Mouse (Mus musculus): Measurements from ENCODE around the gene Tap2. TPM values are rescaled to one million over a fixed set of nuclear protein-coding genes. Genes with fewer than 3 reads are reported as not detected.
"Not testable (repeated sequence)": the region's sequence is repeated elsewhere in the genome, so short reads cannot be mapped to it uniquely, and the experiment has no call there.

Tap2 gene
- total RNA-seq, 2 experiments from 2014 or later: 17.1 to 54.6 TPM

- ATAC-seq (replicated peaks; ENCODE audit: poor library complexity): no peak
Measured at GRCm38 (mm10) chr17:34211746-34212365, 8.5 kb downstream of the Tap2 start.

- no peak for ATAC-seq (replicated peaks; ENCODE audit: poor library complexity)
Measured at GRCm38 (mm10) chr17:34213936-34214335, 10.6 kb downstream of the Tap2 start.

- no peak for ATAC-seq (replicated peaks; ENCODE audit: poor library complexity)
Measured at GRCm38 (mm10) chr17:34215176-34215575, 11.8 kb downstream of the Tap2 start.

- ATAC-seq (replicated peaks; ENCODE audit: poor library complexity): peak; percentile 52
Measured at GRCm38 (mm10) chr17:34217216-34217928, 14.0 kb downstream of the Tap2 start.

- ATAC-seq (replicated peaks; ENCODE audit: poor library complexity): no peak
Measured at GRCm38 (mm10) chr17:34217986-34218385, 14.7 kb downstream of the Tap2 start.

- ATAC-seq (replicated peaks; ENCODE audit: poor library complexity): peak; percentile 39; the same call in 1 of the 2 replicates
Measured at GRCm38 (mm10) chr17:34218675-34219074, 15.3 kb downstream of the Tap2 start.

- peak; percentile 46; the same call in 1 of the 2 replicates for ATAC-seq (replicated peaks; ENCODE audit: poor library complexity)
Measured at GRCm38 (mm10) chr17:34219096-34219495, 15.8 kb downstream of the Tap2 start.

GRCm38 (mm10) chr17:34219801-34220200, 16.5 kb downstream of the Tap2 start:
- not testable (repeated sequence) for ATAC-seq (replicated peaks; ENCODE audit: poor library complexity)

GRCm38 (mm10) chr17:34220401-34220800, 17.1 kb downstream of the Tap2 start:
- ATAC-seq (replicated peaks; ENCODE audit: poor library complexity): not testable (repeated sequence)

- ATAC-seq (replicated peaks; ENCODE audit: poor library complexity): no peak
Measured at GRCm38 (mm10) chr17:34224816-34225215, 21.5 kb downstream of the Tap2 start.

- no peak for ATAC-seq (replicated peaks; ENCODE audit: poor library complexity)
Measured at GRCm38 (mm10) chr17:34225426-34225825, 22.1 kb downstream of the Tap2 start.

- not testable (repeated sequence) for ATAC-seq (replicated peaks; ENCODE audit: poor library complexity)
Measured at GRCm38 (mm10) chr17:34225911-34226310, 22.6 kb downstream of the Tap2 start.

- not testable (repeated sequence) for ATAC-seq (replicated peaks; ENCODE audit: poor library complexity)
Measured at GRCm38 (mm10) chr17:34230971-34231370, 27.6 kb downstream of the Tap2 start.

GRCm38 (mm10) chr17:34232021-34232420, 28.7 kb downstream of the Tap2 start:
- not testable (repeated sequence) for ATAC-seq (replicated peaks; ENCODE audit: poor library complexity)

GRCm38 (mm10) chr17:34234926-34235325, 31.6 kb downstream of the Tap2 start:
- peak; percentile 97 for ATAC-seq (replicated peaks; ENCODE audit: poor library complexity)

- no peak for ATAC-seq (replicated peaks; ENCODE audit: poor library complexity)
Measured at GRCm38 (mm10) chr17:34236691-34237090, 33.4 kb downstream of the Tap2 start.

- no peak for ATAC-seq (replicated peaks; ENCODE audit: poor library complexity)
Measured at GRCm38 (mm10) chr17:34237741-34238140, 34.4 kb downstream of the Tap2 start.

- peak; percentile 56; the same call in 1 of the 2 replicates for ATAC-seq (replicated peaks; ENCODE audit: poor library complexity)
Measured at GRCm38 (mm10) chr17:34238706-34239105, 35.4 kb downstream of the Tap2 start, which contains the start of gene H2-Ob. TSS of gene H2-Ob (plus strand) at chr17:34238903.

GRCm38 (mm10) chr17:34239601-34240041, 36.3 kb downstream of the Tap2 start:
- peak; percentile 40 for ATAC-seq (replicated peaks; ENCODE audit: poor library complexity)

- no peak for ATAC-seq (replicated peaks; ENCODE audit: poor library complexity)
Measured at GRCm38 (mm10) chr17:34240366-34240765, 37.0 kb downstream of the Tap2 start.

GRCm38 (mm10) chr17:34240916-34241315, 37.6 kb downstream of the Tap2 start:
- ATAC-seq (replicated peaks; ENCODE audit: poor library complexity): no peak

- ATAC-seq (replicated peaks; ENCODE audit: poor library complexity): no peak
Measured at GRCm38 (mm10) chr17:34244656-34245055, 41.3 kb downstream of the Tap2 start.
